Mouse (Mus musculus): ENCODE measurements around the gene Mroh3.

Gene Mroh3

DNA sequence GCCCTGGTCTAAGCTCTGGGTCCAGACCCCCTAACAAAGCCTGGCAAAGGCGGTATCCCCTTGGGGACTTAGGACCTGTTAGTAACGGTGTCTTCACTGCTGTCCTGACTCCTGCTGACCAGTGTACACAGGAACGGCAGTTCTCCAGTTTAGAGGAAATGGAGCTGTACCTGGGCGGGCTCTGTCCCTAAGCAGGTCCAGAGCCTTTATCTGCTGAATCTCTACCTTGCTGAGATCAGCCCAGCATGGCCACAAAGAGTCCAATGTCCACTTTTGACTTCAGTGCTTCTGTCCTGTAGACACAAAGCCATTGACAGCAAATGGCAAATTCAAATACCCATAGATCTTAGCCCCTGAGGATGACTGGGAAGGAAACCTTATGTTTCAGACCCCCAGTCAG lies 55.7 kb downstream of the Mroh3 start:
- DNase-seq (ENCODE audit: extremely low spot score, low spot score) = no peak

DNA sequence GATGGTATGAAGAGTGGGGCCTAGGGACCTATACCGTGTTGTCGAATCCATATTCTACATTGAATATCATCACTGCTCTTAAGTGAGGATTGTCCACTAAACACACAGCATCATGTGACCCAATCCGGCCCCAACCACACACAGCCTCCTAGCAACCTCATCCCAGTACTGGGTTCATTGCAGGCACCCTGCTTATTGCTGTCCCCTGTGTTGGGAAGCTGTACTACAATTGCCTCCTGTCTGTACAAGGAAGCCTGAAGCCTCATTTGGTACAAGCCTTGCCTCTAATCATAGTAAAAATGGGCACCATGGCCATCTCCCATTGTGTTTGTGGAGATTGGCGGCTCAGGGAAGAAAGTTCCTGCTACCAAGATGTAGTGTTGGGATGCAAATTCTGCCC lies 56.3 kb downstream of the Mroh3 start:
- no peak for DNase-seq (ENCODE audit: extremely low spot score, low spot score)

DNA sequence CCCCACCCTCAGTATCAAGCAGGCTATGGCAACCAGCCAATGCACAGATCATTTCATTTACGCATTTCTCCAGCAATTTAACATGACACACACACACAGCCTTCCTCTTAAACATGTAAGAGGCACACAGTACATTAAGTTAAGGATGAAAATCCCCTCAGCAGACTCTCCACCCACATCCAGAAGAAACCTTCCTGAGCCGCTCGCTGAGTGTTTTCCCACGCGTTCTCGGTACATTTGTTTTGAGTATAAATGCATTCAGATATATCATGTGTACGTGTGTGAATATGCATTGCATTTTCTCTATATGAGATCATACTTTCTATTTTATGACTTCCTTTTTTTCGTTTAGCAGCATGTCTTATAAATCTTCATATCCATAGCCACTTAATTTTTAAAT lies 61.3 kb downstream of the Mroh3 start:
- no peak for DNase-seq (ENCODE audit: extremely low spot score, low spot score)

DNA sequence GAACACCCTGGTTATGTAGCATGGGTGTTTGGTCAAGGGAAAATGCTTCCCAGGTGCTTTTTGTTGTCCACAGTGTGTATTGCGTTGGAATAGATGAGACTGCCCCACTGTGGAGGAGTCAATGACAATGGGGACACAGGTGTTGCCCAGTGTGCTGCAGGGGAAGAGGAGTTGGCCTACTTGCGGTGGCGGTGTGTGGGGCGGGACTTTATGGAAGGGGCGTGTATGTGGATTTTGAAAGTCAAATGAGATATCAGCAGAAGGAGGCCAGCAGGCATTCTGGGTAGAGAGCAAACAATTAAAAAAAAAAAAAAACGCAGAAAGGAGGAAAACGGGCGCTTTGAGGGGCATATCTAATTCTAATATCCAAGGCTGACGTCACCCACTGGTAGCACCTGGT lies 62.9 kb downstream of the Mroh3 start:
- DNase-seq (ENCODE audit: extremely low spot score, low spot score) = no peak

DNA sequence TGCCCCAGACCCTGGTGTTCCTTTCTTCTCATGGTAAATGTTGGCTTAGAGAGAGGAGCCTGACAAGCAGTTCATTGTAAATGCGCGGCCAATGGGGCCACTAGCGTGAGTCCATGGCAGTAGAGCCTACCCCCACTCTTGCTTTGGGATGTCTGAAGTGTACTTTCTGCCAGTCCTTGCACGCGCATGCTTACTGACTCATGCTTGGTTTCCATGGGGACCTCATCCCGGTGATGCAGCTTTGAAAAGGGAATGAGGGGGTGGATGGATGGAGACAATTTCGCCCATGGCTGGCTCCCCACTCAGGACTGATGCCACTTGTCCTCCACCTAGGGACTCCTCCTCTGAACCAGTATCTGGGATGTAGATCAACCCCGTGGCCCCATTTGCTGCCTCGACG lies 69.1 kb downstream of the Mroh3 start:
- DNase-seq (ENCODE audit: extremely low spot score, low spot score) = no peak

DNA sequence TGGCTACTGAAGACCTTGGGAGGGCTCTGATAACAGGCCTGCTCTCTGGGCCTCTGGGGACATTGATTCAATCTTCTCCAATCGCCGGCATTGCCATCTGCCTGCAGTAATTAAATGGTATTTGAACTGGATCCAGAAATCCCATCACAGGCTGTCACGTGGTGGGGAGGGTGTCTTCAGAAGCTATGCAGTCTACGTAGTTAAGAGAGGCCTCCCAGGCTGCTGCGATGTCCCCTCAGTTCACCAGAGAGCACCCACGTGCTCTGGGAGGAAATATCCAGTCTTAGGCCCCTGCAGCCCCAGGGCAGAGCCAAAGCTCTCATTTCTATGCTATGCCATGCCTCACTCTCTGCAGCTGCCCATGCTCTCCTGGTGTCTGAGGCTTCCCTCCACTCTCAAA lies 70.3 kb downstream of the Mroh3 start:
- DNase-seq (ENCODE audit: extremely low spot score, low spot score) = no peak

DNA sequence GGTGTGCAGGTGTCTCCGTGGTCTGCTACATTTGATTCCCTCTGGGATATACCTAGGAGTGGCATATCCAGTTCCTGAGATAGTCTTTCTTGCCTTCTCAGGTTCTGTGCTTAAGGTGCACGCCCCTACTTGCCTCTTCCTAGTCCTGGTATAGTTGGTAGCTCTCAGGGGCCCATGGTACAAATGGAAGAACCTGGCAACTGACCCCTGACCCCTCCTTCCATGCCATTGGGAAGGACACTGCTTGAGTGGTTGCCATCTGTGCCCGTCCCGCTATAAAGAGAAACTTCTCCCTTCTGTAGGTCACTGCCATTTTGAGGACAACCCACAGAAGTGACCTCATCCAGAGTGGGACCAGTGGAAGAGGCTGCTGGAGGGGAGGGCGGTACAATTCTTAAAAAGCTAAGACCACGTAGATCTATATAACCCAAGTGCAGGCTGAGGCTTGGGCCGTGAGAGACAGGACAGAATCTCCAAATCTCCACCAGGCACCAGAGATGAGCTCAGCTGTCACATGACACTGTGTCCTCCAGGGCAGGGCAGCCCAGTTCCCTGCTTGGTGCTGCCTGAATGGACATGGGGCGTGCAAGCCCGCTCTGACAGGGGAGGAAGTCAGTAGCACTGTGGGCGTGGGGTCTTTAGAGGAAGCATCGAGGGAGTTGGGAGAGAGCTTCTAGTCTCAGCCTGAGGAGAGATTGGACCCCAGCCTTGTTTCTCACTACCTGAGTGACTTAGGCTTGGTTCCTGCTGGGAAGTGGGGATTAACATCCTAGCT lies 71.3 kb downstream of the Mroh3 start:
- no peak for DNase-seq (ENCODE audit: extremely low spot score, low spot score)

DNA sequence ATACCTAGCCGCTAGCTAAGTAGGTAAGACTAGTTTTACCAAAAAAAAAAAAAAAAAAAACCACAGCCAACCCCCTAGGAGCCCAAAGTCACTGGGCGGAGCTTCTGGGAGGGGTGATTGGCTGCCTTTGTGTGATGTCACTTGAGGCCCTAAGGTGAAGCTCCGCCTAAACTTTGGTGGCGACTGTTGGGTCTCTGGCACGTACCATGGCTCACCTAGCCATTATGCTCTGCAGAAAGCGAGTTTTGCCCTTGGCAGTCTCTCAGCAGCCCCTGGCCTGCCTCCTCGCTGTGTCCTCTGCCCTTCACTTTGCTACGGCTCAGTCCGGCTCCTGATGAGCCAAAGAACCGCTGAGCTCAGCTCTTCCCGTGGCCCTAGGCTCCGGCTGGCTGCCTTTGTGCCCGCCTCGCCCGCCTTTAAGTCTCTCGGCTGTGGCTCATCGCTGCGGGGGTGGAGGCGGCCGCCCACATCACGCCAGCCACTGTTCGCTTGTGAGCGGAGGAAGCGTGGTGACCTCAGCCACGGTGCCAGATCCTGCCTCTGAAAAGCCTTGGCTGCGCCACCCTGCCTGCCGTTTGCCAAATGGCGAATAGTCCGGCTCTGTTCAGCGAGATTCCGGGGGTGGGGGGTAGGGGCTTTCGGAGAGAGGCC lies 72.5 kb downstream of the Mroh3 start:
- DNase-seq (ENCODE audit: extremely low spot score, low spot score) = peak; percentile 81

DNA sequence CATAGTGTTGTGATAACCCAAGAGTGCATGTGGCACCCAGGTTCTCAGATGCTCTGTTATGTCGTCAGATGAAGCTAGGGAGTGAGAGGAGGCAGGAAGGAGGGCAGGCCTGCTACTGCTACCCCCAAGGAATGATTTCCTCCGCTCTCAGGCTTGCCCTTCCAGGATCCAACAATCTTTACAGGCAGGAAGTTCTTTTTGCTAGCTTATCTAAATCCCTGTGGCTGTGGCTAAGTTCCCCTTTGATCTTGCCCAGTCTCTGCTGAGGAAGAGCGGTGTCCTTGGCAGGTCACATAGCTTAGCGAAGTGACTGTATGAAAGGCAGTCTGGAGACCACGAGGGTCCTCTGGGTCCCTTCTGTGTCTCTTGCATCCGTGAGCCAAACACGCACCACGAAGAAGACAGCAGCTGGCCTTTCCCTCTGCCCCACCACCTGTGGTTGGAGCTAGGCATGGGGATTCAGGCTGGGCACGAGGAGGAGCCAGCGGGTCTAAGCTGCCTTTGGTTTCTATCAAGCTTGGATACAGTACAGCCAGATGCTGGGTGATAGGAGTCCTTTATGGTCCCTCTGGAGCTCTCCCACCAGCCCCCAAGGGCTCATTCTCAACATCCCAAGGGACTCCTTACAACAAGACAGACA lies 74.3 kb downstream of the Mroh3 start:
- DNase-seq (ENCODE audit: extremely low spot score, low spot score) = no peak

DNA sequence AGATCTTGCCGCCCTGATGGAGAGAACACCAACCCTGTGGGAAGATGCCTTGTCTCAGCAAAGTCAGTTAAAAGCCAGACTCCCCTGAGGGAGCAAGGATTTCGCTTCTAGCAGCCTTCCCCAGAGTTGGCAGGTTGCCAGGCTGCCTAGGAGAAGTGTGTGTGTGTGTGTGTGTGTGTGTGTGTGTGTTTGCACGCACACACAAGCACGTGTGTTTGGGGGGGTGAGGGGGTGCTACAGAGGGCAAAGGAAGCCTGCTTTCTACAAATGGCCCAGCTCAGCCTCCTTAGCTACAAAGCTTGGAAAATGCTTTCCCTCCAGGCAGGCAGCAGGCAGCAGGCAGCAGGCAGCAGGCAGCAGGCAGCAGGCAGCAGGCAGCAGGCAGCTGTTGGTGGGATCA lies 75.1 kb downstream of the Mroh3 start:
- DNase-seq (ENCODE audit: extremely low spot score, low spot score) = peak; percentile 59

DNA sequence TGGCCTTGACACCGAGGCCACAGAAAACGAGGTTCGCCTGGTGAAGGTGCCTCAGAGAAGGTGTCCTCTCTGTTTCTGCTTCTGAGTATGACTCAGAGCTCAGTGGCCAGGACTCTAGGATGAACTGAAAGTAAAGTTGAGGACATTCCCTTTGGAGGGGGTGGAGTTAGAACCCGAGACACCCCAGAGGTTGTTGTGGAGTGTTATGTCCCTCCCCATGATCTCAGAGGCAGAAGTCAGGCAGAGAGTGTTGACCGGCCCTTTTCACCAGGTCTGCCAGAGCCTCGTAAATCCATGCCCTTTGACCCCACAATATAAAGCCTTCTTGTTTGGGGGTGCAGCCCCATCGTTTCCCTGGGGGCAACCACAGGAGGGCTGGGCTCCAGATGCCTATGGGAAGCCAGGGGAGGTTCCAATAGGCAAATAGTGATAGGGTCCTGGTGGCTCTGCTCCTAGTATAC lies 75.5 kb downstream of the Mroh3 start:
- DNase-seq (ENCODE audit: extremely low spot score, low spot score) = no peak

DNA sequence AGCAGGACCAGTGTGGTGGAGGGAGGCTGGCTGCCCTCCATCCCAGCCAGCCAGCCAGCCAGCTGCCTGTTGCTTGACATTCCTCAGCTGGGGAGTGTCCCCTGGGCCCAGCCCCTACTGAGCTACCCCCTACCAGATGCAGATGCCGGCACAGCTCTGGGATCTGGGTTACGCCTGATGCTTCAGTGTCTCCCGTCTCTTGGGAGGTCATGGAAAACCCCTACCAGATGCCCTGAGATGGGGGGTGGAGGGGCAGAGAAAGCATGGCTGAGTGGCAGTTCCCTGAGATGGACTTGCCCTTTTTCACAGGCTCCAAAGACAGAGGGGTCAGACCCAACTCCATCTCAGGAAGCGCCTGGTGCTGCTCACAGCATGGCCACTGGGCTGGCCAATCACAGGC lies 76.1 kb downstream of the Mroh3 start:
- no peak for DNase-seq (ENCODE audit: extremely low spot score, low spot score)

DNA sequence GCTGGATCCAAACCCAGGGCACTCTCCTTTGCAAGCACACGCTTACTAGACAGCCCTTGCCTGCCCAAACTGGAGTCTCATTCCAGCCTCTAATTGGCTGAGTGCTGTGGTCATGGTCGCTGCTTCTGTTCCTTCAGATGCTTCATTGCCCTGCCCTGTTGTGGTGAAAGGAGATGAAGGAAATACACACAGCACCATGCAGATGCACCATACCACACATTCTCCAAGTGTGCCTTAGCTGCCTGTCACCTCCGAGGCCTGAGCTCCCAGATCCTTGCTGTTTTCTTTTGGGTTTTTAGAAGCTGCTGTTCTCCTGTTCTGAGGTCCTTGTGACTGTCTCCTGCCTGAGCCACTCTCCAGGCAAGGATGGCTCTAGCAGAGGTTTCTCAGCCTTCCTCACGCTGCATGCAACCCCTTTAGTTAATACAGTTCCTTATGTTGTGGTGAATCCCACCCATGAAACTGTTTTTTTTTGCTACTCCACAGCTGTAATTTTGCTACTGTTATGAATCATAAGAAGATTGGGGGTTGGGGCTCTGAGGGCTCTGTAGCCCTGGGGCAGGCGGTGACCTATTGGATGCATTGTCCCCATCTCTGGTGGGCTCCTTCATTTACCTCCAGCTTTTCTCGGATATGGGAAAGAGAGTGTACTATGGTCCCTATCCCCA lies 76.7 kb downstream of the Mroh3 start:
- DNase-seq (ENCODE audit: extremely low spot score, low spot score) = no peak

DNA sequence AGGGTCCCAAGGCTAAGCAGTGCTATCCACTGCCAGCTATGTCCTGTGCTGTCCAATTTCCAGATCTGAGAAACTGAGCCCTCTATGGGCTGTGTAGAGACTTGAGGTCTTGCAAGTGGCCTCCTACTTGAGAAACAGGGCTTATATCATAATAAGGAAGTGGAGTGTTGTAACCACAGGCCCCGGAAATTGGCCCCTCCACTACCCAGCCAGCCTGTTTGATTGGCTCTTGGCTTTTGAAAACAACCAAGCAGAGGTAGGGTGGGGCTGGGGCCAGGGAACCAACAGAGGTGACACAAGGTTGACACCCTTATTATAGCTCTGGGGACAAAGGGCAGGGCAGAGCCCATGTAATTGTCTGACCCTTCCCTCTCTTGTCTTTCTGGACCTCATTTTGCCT lies 77.6 kb downstream of the Mroh3 start:
- no peak for DNase-seq (ENCODE audit: extremely low spot score, low spot score)

DNA sequence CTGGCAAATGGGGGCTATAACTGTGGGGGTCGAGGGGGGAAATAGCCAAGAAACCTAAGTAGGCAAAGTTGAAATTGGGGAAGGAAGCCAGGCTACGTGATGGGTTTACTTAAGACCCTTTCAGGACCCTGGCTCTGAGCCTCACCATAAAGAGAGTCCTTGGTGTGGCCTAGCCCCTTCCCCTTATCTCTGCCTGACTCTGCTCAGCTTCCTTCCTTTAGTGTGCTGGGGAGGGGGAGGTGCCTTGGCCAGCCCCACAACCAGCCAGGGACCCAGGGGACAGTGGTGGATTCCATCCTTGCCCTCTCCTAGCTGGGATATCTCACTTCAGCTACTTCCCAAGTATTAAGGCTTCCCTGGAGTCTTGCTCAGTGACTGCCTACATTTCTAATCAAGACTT lies 78.1 kb downstream of the Mroh3 start:
- DNase-seq (ENCODE audit: extremely low spot score, low spot score) = no peak

DNA sequence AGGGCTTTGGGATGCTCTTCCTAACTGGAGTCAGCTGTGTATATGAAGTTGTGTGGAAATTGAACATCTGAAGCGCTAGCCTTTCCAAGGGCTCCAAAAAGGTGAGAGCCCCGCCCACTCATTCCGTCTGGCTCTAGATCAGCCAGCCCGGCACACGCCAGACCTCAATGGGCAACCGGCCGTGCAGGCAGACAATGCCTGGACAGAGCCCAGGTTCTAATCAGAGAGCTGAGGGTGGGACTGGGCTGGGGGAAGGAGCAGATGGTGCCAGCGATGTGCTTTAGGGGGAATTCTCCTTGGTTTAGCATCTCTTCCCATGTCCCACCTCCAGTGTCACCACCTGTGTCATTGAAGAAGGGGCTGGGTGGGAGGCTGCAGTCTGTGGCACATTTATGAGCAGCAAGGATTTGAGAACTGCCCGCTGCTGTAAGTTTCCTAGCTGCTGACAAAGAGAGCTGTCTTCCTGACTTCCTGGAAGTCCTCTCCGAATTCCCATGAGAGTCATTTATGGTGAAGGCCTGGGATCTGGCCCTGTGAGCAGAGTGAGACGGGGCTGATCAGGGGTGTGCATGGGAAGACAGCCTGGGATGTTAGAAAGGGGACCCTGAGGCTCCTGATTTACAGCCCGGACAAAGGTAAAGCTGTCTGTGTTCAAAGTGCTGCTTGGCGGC lies 78.9 kb downstream of the Mroh3 start:
- no peak for DNase-seq (ENCODE audit: extremely low spot score, low spot score)

DNA sequence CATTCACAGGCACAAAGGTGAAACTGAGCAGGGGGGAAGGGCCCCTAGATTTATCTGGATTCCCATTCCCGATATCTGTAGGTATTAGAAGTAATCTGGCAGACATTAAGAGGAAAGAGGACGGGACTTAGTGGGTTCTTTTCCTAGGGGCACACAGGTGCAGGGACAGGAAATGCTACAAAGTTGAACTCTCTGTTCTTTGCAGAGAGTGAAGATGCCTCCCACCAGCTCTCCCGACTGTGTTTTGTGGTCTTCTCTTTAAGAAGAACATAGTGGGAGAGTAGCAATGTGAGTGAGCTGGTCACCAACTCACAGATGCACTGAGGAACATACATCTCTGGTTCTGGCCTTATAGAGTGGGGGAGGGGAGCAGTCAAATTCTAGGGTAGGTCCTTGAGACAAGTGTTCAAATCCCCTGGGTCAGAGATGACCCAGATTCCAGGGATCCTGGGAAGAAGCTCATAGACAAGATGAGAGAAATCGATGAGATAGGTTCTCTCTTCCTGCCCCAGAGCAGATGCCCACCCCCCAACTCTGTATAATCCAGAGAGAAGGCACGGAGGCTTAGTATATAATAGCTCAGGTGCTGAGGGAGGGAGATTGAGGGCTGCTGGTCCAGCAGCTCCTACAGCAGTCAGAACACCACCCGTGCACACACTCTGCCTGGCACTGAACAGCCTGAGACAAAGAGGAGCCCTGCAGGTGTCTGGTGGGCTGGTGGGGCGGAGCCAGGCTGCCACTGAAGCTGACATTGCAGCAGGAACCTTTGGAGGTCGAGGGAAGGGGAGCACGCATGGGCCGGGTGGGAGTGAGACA lies 80.0 kb downstream of the Mroh3 start:
- no peak for DNase-seq (ENCODE audit: extremely low spot score, low spot score)

Measured in neural tube, embryonic 10.5 days (tissue).